Mouse (Mus musculus) intestine, postnatal 0 days (tissue): ENCODE measurements around the gene Itga11. TPM values are rescaled to one million over a fixed set of nuclear protein-coding genes. Genes with fewer than 3 reads are reported as not detected.

Experiments
- ATAC-seq: fragments of 200-750 bp; cut with Nextera tagmentation; 2 replicates; pipeline ENCODE4 v1.8.0; 2017; ENCODE audit warnings: mild to moderate bottlenecking, moderate TSS enrichment, moderate library complexity
- H3K27ac ChIP-seq: fragments of 300-500 bp; sonication (generic); 2 replicates; pipeline ENCODE4 v1.5.1; 2014; ENCODE audit warnings: mild to moderate bottlenecking, low read depth, low read length, moderate library complexity
- H3K27me3 ChIP-seq: fragments of 300-500 bp; sonication (generic); replicated peaks from 2 replicates; pipeline ENCODE4 v1.6.1; 2014; ENCODE audit warnings: low read length, mixed read lengths; ENCODE audit not compliant: control insufficient read depth, insufficient read depth
- H3K36me3 ChIP-seq: fragments of 300-500 bp; sonication (generic); 2 replicates; pipeline ENCODE4 v1.6.1; 2014; ENCODE audit warnings: mild to moderate bottlenecking, moderate library complexity; ENCODE audit not compliant: control insufficient read depth, insufficient read depth
- H3K4me1 ChIP-seq: fragments of 300-500 bp; sonication (generic); replicated peaks from 2 replicates; pipeline ENCODE4 v1.6.1; 2014; ENCODE audit warnings: antibody characterized with exemption, low read length, mixed read lengths; ENCODE audit not compliant: control insufficient read depth, insufficient read depth
- H3K4me2 ChIP-seq: fragments of 300-500 bp; sonication (generic); replicated peaks from 2 replicates; pipeline ENCODE4 v1.6.1; 2014; ENCODE audit warnings: low read depth, mild to moderate bottlenecking, moderate library complexity
- H3K4me3 ChIP-seq: fragments of 300-500 bp; sonication (generic); 2 replicates; pipeline ENCODE4 v1.5.1; 2014; ENCODE audit warnings: low read depth, low read length
- H3K9ac ChIP-seq: fragments of 300-500 bp; sonication (generic); 2 replicates; pipeline ENCODE4 v1.6.1; 2014; ENCODE audit warnings: mild to moderate bottlenecking, low read depth, low read length
- H3K9me3 ChIP-seq: fragments of 300-500 bp; sonication (generic); 2 replicates; pipeline ENCODE4 v1.6.1; 2016; ENCODE audit warnings: mixed run types; ENCODE audit not compliant: control insufficient read depth
- CTCF ChIP-seq: sonication (generic); IDR thresholded peaks from 2 replicates; pipeline ENCODE4 v1.5.1; 2016; ENCODE audit warnings: low read depth, mild to moderate bottlenecking, control low read depth, antibody characterized with exemption, moderate library complexity
- WGBS: fragments of 180-500 bp; shearing (Covaris S2); extraction: QIAGEN DNeasy Blood & Tissue Kit; methylation state at CpG from one replicate; pipeline ENCODE4 v1.1.7; 2014; 5-methylcytosine and 5-hydroxymethylcytosine counted together
- polyA plus RNA-seq: library from polyadenylated mRNA; unstranded; fragments of >200 nt; fragmentation: Nextera tagmentation; extraction: Ambion mirVana; gene quantifications from 2 replicates; pipeline ENCODE4 v1.2.1, GENCODE M21; 2015

The Itga11 gene
- polyA plus RNA-seq, 1 experiment from 2014 or later = 0.46 TPM

- peak overlapping the region; percentile 21; the same call in 1 of the 2 replicates for H3K4me2 ChIP-seq
- H3K27ac ChIP-seq = no peak overlapping the region
- no peak for TF ChIP-seq CTCF
- no peak overlapping the region for H3K4me3 ChIP-seq
- no peak for ATAC-seq
- H3K9me3 ChIP-seq = no peaks in the 10 kb centered on the region; the same call in 1 of the 2 replicates
- H3K4me1 ChIP-seq = no peaks in the 10 kb centered on the region
- no peaks in the 10 kb centered on the region for H3K27me3 ChIP-seq
- H3K9ac ChIP-seq = no peak overlapping the region
- H3K36me3 ChIP-seq = no peaks in the 10 kb centered on the region
- 11% methylated on average over 13 of the region's 13 CpGs for WGBS
Observed at GRCm38 (mm10) chr9:62763478-62763877, 85.9 kb downstream of the Itga11 start.

- Histone ChIP-seq H3K27me3 (no peaks in the 10 kb centered on the region), H3K4me1 (no peaks in the 10 kb centered on the region), H3K9me3 (no peaks in the 10 kb centered on the region; the same call in 1 of the 2 replicates), H3K4me3 (no peak overlapping the region), H3K4me2 (no peak overlapping the region), H3K27ac (no peak overlapping the region), H3K36me3 (no peaks in the 10 kb centered on the region), H3K9ac (no peak overlapping the region)
- ATAC-seq = no peak
- WGBS = 81% methylated on average over 4 of the region's 4 CpGs
- no peak for TF ChIP-seq CTCF
Observed at GRCm38 (mm10) chr9:62765346-62765745, 87.7 kb downstream of the Itga11 start.

GRCm38 (mm10) chr9:62767464-62767863 is 89.8 kb downstream of the Itga11 start:
- TF ChIP-seq CTCF = no peak
- 72% methylated on average over 17 of the region's 17 CpGs for WGBS
- no peak for ATAC-seq
- Histone ChIP-seq H3K9me3 (no peaks in the 10 kb centered on the region; the same call in 1 of the 2 replicates), H3K4me3 (no peak overlapping the region), H3K27ac (no peak overlapping the region), H3K4me1 (no peaks in the 10 kb centered on the region), H3K36me3 (no peaks in the 10 kb centered on the region), H3K9ac (no peak overlapping the region), H3K4me2 (no peak overlapping the region), H3K27me3 (no peaks in the 10 kb centered on the region)

GRCm38 (mm10) chr9:62768361-62768760 is 90.7 kb downstream of the Itga11 start:
- Histone ChIP-seq H3K4me1 (no peaks in the 10 kb centered on the region), H3K9me3 (no peaks in the 10 kb centered on the region; the same call in 1 of the 2 replicates), H3K36me3 (no peaks in the 10 kb centered on the region), H3K27ac (no peak overlapping the region), H3K27me3 (no peaks in the 10 kb centered on the region), H3K4me3 (no peak overlapping the region), H3K4me2 (no peak overlapping the region), H3K9ac (no peak overlapping the region)
- TF ChIP-seq CTCF = no peak
- no peak for ATAC-seq
- WGBS = 67% methylated on average over 5 of the region's 5 CpGs

GRCm38 (mm10) chr9:62772746-62773145 is 95.1 kb downstream of the Itga11 start:
- Histone ChIP-seq H3K9me3 (no peaks in the 10 kb centered on the region; the same call in 1 of the 2 replicates), H3K27ac (no peak overlapping the region), H3K27me3 (no peaks in the 10 kb centered on the region), H3K9ac (no peak overlapping the region), H3K4me1 (no peaks in the 10 kb centered on the region), H3K36me3 (no peaks in the 10 kb centered on the region), H3K4me3 (no peak overlapping the region), H3K4me2 (no peak overlapping the region)
- no peak for ATAC-seq
- TF ChIP-seq CTCF = no peak
- 71% methylated on average over 8 of the region's 8 CpGs for WGBS

GRCm38 (mm10) chr9:62775464-62775863 is 97.8 kb downstream of the Itga11 start:
- Histone ChIP-seq H3K4me2 (no peak overlapping the region), H3K4me3 (no peak overlapping the region), H3K36me3 (no peaks in the 10 kb centered on the region), H3K27ac (no peak overlapping the region), H3K9ac (no peak overlapping the region), H3K27me3 (no peaks in the 10 kb centered on the region), H3K9me3 (no peaks in the 10 kb centered on the region), H3K4me1 (no peaks in the 10 kb centered on the region)
- no peak for ATAC-seq
- 32% methylated on average over 4 of the region's 4 CpGs for WGBS
- TF ChIP-seq CTCF = no peak

GRCm38 (mm10) chr9:62777461-62777860 is 99.8 kb downstream of the Itga11 start:
- peak; percentile 25; the same call in 1 of the 2 replicates for ATAC-seq
- 8% methylated on average over 5 of the region's 5 CpGs for WGBS

More at GRCm38 (mm10) chr9:62777461-62777860, 99.8 kb downstream of the Itga11 start:
- H3K4me3 ChIP-seq = no peak overlapping the region
- 0 out of 2 replicates have a peak overlapping the region, but pooled peaks have one; percentile 17 for H3K4me2 ChIP-seq
- no peak overlapping the region for H3K9ac ChIP-seq
- no peaks in the 10 kb centered on the region for H3K9me3 ChIP-seq
- H3K27me3 ChIP-seq = no peaks in the 10 kb centered on the region
- no peaks in the 10 kb centered on the region for H3K4me1 ChIP-seq
- no peak overlapping the region for H3K27ac ChIP-seq
- no peaks in the 10 kb centered on the region for H3K36me3 ChIP-seq
- TF ChIP-seq CTCF = peak; percentile 95
